In genomic region chr1:52055947-52056346, GRCm38 (mm10) we compare ENCODE assay signal across 30 mouse cellular contexts.
"Had no signal": no experiment of that assay in that cellular context is flagged by ENCODE, and none has a peak within 500 bp of the region (broad histone marks: within the 10 kb centered on the region; RNA-seq: fewer than 3 reads in every experiment).

No protein-coding gene starts in this region.

- H3K36me3 ChIP-seq: heart, embryonic 13.5 days; heart, embryonic 15.5 days; hindbrain, embryonic 10.5 days; hindbrain, embryonic 12.5 days; kidney, embryonic 15.5 days; limb, embryonic 10.5 days; limb, embryonic 12.5 days; liver, embryonic 13.5 days; liver, embryonic 15.5 days had no signal

- DNase-seq: gastrocnemius, adult 2 months; gastrocnemius, postnatal 10 days; gastrocnemius, postnatal 25 days; heart, adult 11 months; heart, adult 2 months; heart, postnatal 14 days; heart, postnatal 4 days; kidney, adult 11 months; kidney, adult 2 months; kidney, adult 9 months; kidney, postnatal 14 days; kidney, postnatal 36 days; liver; liver, embryonic 13.5 days; liver, postnatal 0 days had no signal

- ATAC-seq: hindbrain, embryonic 16.5 days; intestine, embryonic 16.5 days; liver, postnatal 0 days had no signal

- H3K9ac ChIP-seq: heart, embryonic 13.5 days; heart, embryonic 15.5 days; hindbrain, embryonic 12.5 days; hindbrain, embryonic 14.5 days; kidney, embryonic 15.5 days; limb, embryonic 12.5 days; liver, embryonic 13.5 days; liver, embryonic 15.5 days; liver, postnatal 0 days had no signal

- H3K4me3 ChIP-seq: gastrocnemius, adult 2 months; heart, adult 2 months; heart, embryonic 13.5 days; heart, embryonic 15.5 days; hindbrain, embryonic 10.5 days; hindbrain, embryonic 12.5 days; kidney, embryonic 15.5 days; left cerebral cortex, adult 2 months; limb, embryonic 10.5 days; limb, embryonic 12.5 days; liver, embryonic 13.5 days; liver, embryonic 15.5 days had no signal

- H3K4me2 ChIP-seq: heart, embryonic 11.5 days; heart, embryonic 13.5 days; heart, embryonic 15.5 days; hindbrain, embryonic 12.5 days; hindbrain, embryonic 14.5 days; kidney, embryonic 15.5 days; limb, embryonic 12.5 days; liver, embryonic 11.5 days; liver, embryonic 13.5 days; liver, embryonic 15.5 days had no signal

- H3K4me1 ChIP-seq: heart, embryonic 13.5 days; kidney, embryonic 15.5 days; limb, embryonic 10.5 days; limb, embryonic 12.5 days; liver, embryonic 13.5 days; liver, embryonic 15.5 days had no signal

- H3K27ac ChIP-seq: gastrocnemius, adult 2 months; heart, adult 2 months; heart, embryonic 13.5 days; heart, embryonic 15.5 days; hindbrain, embryonic 10.5 days; hindbrain, embryonic 12.5 days; hindbrain, embryonic 14.5 days; kidney, embryonic 15.5 days; kidney, postnatal 0 days; left cerebral cortex, adult 2 months; limb, embryonic 10.5 days; limb, embryonic 12.5 days; liver, embryonic 13.5 days; liver, embryonic 15.5 days had no signal

- H3K27me3 ChIP-seq: heart, embryonic 13.5 days; heart, embryonic 15.5 days; hindbrain, embryonic 12.5 days; kidney, embryonic 15.5 days; limb, embryonic 12.5 days; liver, embryonic 13.5 days; liver, embryonic 15.5 days had no signal

- H3K9me3 ChIP-seq: heart, embryonic 13.5 days; heart, embryonic 15.5 days; hindbrain, embryonic 10.5 days; hindbrain, embryonic 12.5 days; kidney, embryonic 15.5 days; limb, embryonic 10.5 days; limb, embryonic 12.5 days; liver, embryonic 13.5 days; liver, embryonic 15.5 days had no signal
